Mouse (Mus musculus) forebrain, embryonic 15.5 days (tissue): ENCODE measurements around the gene Il20rb. TPM values are rescaled to one million over a fixed set of nuclear protein-coding genes. Genes with fewer than 3 reads are reported as not detected.

ENCODE experiments used
- ATAC-seq: fragments of 200-750 bp; cut with Nextera tagmentation; replicated peaks from 2 replicates; pipeline ENCODE4 v1.8.0; 2017; ENCODE audit warnings: mild to moderate bottlenecking, moderate TSS enrichment, moderate library complexity
- H3K27ac ChIP-seq: fragments of 300-500 bp; sonication (generic); replicated peaks from 2 replicates; pipeline ENCODE4 v1.5.1; 2015; ENCODE audit warnings: mild to moderate bottlenecking, inconsistent platforms
- H3K27me3 ChIP-seq: fragments of 300-500 bp; sonication (generic); 2 replicates; pipeline ENCODE4 v1.6.1; 2015; ENCODE audit warnings: inconsistent platforms
- H3K36me3 ChIP-seq: fragments of 300-500 bp; sonication (generic); 2 replicates; pipeline ENCODE4 v1.6.1; 2015; ENCODE audit warnings: mild to moderate bottlenecking, inconsistent platforms
- H3K4me1 ChIP-seq: fragments of 300-500 bp; sonication (generic); 2 replicates; pipeline ENCODE4 v1.6.1; 2015; ENCODE audit warnings: inconsistent platforms
- H3K4me2 ChIP-seq: fragments of 300-500 bp; sonication (generic); replicated peaks from 2 replicates; pipeline ENCODE4 v1.6.1; 2015; ENCODE audit warnings: mild to moderate bottlenecking, inconsistent platforms
- H3K4me3 ChIP-seq: fragments of 300-500 bp; sonication (generic); 2 replicates; pipeline ENCODE4 v1.5.1; 2015; ENCODE audit warnings: mild to moderate bottlenecking, inconsistent platforms
- H3K9ac ChIP-seq: fragments of 300-500 bp; sonication (generic); replicated peaks from 2 replicates; pipeline ENCODE4 v1.6.1; 2015; ENCODE audit warnings: mild to moderate bottlenecking, inconsistent platforms
- H3K9me3 ChIP-seq: fragments of 300-500 bp; sonication (generic); 2 replicates; pipeline ENCODE4 v1.6.1; 2016; ENCODE audit warnings: inconsistent platforms
- WGBS: fragments of 180-500 bp; shearing (Covaris S2); methylation state at CpG from one replicate; pipeline ENCODE4 v1.1.7; 2015; ENCODE audit warnings: mixed read lengths; 5-methylcytosine and 5-hydroxymethylcytosine counted together
- polyA plus RNA-seq: library from polyadenylated mRNA; unstranded; fragments of >200 nt; fragmentation: Nextera tagmentation; extraction: Ambion mirVana; gene quantifications from 2 replicates; pipeline ENCODE4 v1.2.1, GENCODE M21; 2015

The Il20rb gene
- polyA plus RNA-seq, 1 experiment from 2014 or later: 0.50 TPM

DNA sequence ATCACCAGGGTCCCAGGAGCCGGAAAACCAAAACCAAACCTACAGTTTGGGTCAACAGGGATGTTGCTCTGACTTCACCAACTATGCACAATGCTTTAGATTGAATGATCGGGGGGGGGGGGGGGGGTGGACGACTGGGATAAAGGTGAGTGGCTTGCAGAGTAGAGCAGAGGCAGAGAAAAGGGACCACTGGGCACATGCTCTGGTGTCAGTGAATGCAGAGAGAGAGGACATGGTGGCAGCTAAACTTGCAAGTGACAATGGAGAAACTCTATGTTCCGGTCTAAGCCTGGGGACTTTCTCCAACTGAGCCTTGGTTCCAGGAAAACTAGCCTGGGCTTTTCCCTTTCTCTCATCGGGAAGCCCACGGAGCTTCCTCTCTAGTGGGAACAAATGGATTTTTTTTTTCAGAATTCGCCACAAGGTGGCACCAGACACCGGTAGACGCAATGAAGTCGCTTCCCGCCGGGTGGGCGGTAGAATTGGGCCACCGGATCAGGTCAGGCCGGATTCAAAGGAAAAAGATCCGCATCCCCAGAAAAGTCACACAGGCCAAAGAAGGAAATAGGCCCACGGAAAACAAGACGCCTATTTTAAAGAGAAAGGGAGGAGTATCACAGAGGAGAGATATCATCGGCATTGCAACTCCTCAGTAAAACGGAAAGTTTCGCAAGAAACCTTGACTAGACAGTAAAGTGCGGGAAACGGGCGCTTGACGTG lies 32.5 kb downstream of the Il20rb start:
- H3K4me1 ChIP-seq: peaks cover 5% of the 10 kb centered on the region
- H3K4me2 ChIP-seq: peak overlapping the region; percentile 52
- H3K27ac ChIP-seq: no peak overlapping the region
- no peaks in the 10 kb centered on the region for H3K27me3 ChIP-seq
- peak overlapping the region; percentile 8 for H3K9ac ChIP-seq
- H3K4me3 ChIP-seq: peak overlapping the region; percentile 28
- no peaks in the 10 kb centered on the region for H3K36me3 ChIP-seq
- ATAC-seq: peak; percentile 47; the same call in 1 of the 2 replicates
- no peaks in the 10 kb centered on the region for H3K9me3 ChIP-seq
- WGBS: 6% methylated on average over 25 of the region's 25 CpGs

DNA sequence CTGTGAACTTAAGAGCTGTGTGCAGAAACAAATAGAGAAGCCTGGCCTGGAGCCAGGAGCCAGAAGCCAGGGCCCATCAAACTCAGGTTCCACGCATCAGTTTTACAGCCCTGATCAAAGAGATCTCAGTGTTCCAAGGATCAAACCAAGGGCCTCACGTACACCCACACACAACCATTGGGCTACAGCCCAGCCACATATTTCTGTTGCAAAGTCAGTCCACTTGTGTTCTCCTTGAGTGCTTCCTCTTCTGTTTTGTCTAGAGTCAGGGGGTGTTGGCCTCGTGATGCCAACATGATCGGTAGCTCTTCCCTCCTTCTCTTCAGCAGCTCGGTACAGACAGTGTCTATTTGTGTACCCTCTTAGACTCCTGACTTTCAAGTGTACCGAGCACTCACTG lies 34.2 kb downstream of the Il20rb start:
- no peak overlapping the region for H3K4me3 ChIP-seq
- ATAC-seq: no peak
- no peaks in the 10 kb centered on the region for H3K36me3 ChIP-seq
- no peak overlapping the region for H3K27ac ChIP-seq
- H3K9me3 ChIP-seq: no peaks in the 10 kb centered on the region
- WGBS: 76% methylated on average over 6 of the region's 6 CpGs
- H3K4me1 ChIP-seq: peaks cover 5% of the 10 kb centered on the region
- H3K9ac ChIP-seq: no peak overlapping the region
- no peaks in the 10 kb centered on the region for H3K27me3 ChIP-seq
- no peak overlapping the region for H3K4me2 ChIP-seq

DNA sequence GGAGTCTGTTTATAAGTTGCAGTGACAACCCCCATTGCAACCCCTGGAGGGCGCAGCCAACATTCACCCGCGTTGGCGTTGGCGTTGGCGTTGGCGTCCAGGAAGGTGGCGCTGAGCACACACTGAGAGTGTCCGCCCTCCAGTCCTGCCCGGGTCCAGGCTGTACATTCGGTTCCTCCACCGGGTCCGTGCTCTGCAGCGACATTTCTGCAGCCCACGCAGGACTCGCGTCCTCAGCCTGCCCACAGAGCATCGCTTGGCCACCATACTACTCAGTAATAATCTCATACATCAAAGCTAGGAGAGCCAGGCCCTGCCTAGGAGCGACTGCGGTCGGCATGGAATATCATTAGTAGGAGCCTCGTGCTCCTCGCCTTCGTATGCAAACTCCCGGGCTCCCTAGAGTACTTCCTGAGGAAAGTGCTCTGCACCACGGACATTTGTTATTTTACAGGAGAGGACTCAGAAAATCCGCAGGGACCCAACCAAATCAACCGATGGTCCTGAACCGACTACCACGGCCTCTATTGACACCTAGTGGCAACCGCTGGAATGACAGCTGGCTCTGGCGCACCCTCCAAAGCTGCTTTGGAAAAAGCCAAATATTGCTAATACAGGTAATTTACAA lies 40.4 kb downstream of the Il20rb start:
- no peaks in the 10 kb centered on the region for H3K9me3 ChIP-seq
- H3K36me3 ChIP-seq: no peaks in the 10 kb centered on the region
- peak; percentile 85 for ATAC-seq
- peak overlapping the region; percentile 50 for H3K9ac ChIP-seq
- peaks cover 7% of the 10 kb centered on the region; the same call in 1 of the 2 replicates for H3K4me1 ChIP-seq
- H3K4me3 ChIP-seq: peak overlapping the region; percentile 52
- H3K4me2 ChIP-seq: peak overlapping the region; percentile 89
- peak overlapping the region; percentile 39; the same call in 1 of the 2 replicates for H3K27ac ChIP-seq
- under 1% methylated on average over 32 of the region's 32 CpGs for WGBS
- no peaks in the 10 kb centered on the region for H3K27me3 ChIP-seq

DNA sequence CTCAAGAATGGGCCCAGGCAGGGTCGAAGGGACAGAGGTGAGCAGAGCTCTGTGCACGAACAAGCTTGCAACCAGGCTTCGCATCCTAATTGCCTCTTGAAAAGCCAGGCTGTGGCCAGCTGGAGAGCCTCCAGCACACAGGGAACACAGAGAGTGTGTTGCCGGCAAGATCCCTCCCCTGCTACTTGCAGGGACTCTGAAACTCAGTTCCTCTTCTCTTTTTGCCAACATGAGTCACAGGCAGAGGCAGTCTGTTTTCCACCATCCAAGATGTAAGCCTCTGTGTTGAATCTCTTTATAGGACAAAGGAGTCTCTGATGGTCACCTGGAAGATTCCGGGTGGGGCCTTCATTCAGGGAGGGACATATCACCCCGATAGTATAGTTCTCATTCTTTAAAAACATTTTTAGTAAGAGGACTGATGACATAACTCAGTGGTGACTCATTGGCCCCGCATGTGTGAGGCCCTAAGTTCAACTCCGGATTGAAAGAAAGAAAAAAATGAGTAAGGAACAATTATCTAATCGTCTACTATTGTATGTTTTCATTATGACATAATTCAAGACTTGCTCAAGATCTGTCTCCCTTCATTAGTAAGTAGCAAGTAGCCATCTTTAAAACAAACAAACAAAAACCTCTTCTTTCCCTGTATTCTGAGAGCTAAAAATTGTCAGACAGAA lies 46.3 kb downstream of the Il20rb start:
- Histone ChIP-seq H3K36me3 (no peaks in the 10 kb centered on the region), H3K9me3 (no peaks in the 10 kb centered on the region), H3K27me3 (no peaks in the 10 kb centered on the region), H3K4me1 (peaks cover 15% of the 10 kb centered on the region), H3K4me3 (0 out of 2 replicates have a peak overlapping the region, but pooled peaks have one; percentile 9), H3K9ac (peak overlapping the region; percentile 28), H3K4me2 (peak overlapping the region; percentile 23), H3K27ac (peak overlapping the region; percentile 87)
- peak; percentile 88 for ATAC-seq
- WGBS: 36% methylated on average over 9 of the region's 9 CpGs

DNA sequence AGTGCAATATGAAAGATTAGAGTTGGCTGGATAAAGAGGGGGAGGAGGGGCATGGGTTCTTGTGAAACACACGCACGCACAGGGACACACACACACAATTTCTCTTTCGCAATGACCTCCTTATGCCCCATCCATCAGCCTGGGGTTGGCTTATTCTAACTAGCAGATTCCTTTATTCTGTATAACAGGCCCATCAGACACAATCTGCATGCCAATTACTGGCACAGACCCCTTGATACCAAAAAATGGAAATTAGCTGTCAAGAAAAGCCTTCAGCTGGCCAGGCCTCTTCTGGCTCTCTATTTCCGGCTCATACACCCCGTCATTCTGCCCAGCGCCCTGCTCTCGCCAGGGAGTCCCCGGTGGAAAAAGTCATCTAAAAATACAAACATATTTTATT lies 47.1 kb downstream of the Il20rb start:
- peak overlapping the region; percentile 28 for H3K9ac ChIP-seq
- peak; percentile 88 for ATAC-seq
- H3K9me3 ChIP-seq: no peaks in the 10 kb centered on the region
- H3K4me2 ChIP-seq: peak overlapping the region; percentile 23
- H3K27me3 ChIP-seq: no peaks in the 10 kb centered on the region
- WGBS: 14% methylated on average over 8 of the region's 8 CpGs
- H3K4me3 ChIP-seq: 0 out of 2 replicates have a peak overlapping the region, but pooled peaks have one; percentile 9
- no peaks in the 10 kb centered on the region for H3K36me3 ChIP-seq
- peak overlapping the region; percentile 87 for H3K27ac ChIP-seq
- H3K4me1 ChIP-seq: peaks cover 15% of the 10 kb centered on the region

DNA sequence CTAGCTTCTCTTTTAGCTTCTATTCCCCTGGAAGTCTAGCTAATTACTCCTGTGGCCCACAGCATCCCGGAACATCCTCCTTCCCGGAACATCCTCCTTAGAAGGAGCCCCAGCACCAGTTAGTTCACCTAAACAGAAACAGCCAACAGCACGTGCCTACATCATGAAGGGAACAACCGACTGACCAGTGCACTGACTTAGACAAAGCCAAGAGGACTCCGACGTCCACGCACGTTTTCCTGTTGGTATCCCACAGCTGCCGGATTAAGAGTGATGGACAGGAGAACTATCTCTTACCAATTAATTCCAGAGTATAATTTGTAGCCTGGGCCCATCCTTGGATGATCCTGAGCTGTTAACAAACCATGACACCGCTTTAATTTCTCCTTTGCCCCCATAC lies 47.6 kb downstream of the Il20rb start:
- Histone ChIP-seq H3K4me2 (no peak overlapping the region), H3K4me1 (peaks cover 15% of the 10 kb centered on the region), H3K27me3 (no peaks in the 10 kb centered on the region), H3K4me3 (no peak overlapping the region), H3K9me3 (no peaks in the 10 kb centered on the region), H3K27ac (peak overlapping the region; percentile 87), H3K9ac (no peak overlapping the region), H3K36me3 (no peaks in the 10 kb centered on the region)
- no peak; the same call in 1 of the 2 replicates for ATAC-seq
- 70% methylated on average over 10 of the region's 10 CpGs for WGBS

DNA sequence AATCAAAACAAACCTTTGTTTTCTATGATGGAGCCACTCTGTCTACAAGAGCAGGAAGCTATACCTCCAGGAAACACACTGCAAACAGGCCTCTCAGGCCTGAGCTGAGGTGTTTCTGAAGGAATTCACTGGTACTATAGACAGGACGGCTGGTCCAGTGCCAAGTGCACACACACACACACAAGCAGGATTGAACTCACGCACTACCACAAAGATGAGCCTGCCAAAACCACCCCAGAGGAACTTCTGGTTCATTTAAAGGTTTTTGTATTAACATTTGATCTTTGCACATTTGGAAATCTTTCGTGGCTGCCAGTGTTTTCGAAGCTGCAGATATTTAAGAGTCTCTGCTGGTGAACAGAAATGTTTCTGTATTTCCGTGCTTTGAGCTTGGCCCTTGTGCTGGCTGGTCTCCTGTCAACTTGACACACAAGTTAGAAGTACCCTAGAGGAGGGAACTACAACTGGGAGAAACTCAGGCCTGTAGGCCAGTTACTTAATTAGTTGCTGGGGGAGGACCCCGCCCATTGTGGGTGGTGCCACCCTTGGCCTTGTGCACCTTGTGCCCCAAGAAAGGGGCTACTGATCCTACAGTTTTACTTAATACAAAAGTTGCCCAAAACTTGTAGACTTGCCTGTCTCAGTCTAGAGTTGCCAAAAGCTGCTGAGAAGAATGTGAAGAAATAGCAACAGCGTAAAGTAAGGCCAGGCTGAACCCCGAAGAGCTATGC lies 49.6 kb downstream of the Il20rb start:
- Histone ChIP-seq H3K36me3 (no peaks in the 10 kb centered on the region), H3K4me2 (no peak overlapping the region), H3K27ac (no peak overlapping the region), H3K9me3 (no peaks in the 10 kb centered on the region), H3K4me3 (no peak overlapping the region), H3K27me3 (no peaks in the 10 kb centered on the region), H3K4me1 (peaks cover 15% of the 10 kb centered on the region), H3K9ac (no peak overlapping the region)
- no peak for ATAC-seq
- 75% methylated on average over 8 of the region's 8 CpGs for WGBS

DNA sequence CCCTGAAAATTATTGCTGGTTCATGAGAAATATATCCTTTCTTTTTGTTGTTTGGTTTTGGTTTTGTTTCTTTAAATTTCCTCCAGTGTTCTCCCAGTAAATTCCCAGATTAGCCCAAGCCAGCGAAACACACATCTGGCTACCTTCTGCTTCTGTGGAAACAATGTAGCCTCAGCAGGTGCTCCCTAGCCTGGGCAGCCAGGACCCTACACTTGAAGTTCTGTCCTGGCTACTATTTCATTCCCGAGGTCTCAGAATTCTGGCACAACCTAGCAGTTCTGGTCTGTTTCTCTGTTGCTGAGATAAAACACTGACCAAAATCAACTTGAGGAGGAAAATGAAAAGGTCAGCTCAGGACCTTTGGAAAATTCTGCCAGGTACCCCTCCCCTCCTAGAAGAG lies 55.2 kb downstream of the Il20rb start:
- ATAC-seq: no peak
- no peaks in the 10 kb centered on the region for H3K4me1 ChIP-seq
- no peaks in the 10 kb centered on the region for H3K36me3 ChIP-seq
- H3K9me3 ChIP-seq: no peaks in the 10 kb centered on the region
- 59% methylated on average over 2 of the region's 2 CpGs for WGBS
- H3K27ac ChIP-seq: no peak overlapping the region
- H3K4me3 ChIP-seq: no peak overlapping the region
- H3K4me2 ChIP-seq: no peak overlapping the region
- no peaks in the 10 kb centered on the region for H3K27me3 ChIP-seq
- H3K9ac ChIP-seq: no peak overlapping the region

DNA sequence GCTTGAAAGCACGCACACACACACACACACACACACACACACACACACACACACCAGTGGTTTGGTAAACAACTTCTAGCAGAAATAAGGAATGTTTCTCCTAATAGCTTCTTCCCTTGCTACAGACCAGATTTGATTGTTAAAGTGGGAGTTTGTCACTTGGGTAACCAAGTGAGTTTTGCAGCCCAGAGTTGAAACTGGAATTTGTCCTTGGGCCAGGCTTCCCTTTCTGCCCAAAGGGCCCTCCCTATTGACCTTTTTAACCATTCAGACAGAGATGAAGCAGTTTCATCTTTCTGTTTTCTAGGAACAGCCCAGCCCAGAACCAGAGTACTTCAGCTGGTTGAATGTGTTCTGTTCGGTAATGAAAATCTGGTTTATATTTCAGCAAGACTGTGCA lies 55.7 kb downstream of the Il20rb start:
- ATAC-seq: no peak
- no peaks in the 10 kb centered on the region for H3K4me1 ChIP-seq
- no peak overlapping the region for H3K27ac ChIP-seq
- no peaks in the 10 kb centered on the region for H3K36me3 ChIP-seq
- H3K4me3 ChIP-seq: no peak overlapping the region
- H3K4me2 ChIP-seq: no peak overlapping the region
- H3K9ac ChIP-seq: no peak overlapping the region
- 83% methylated on average over 2 of the region's 2 CpGs for WGBS
- H3K9me3 ChIP-seq: no peaks in the 10 kb centered on the region
- H3K27me3 ChIP-seq: no peaks in the 10 kb centered on the region

DNA sequence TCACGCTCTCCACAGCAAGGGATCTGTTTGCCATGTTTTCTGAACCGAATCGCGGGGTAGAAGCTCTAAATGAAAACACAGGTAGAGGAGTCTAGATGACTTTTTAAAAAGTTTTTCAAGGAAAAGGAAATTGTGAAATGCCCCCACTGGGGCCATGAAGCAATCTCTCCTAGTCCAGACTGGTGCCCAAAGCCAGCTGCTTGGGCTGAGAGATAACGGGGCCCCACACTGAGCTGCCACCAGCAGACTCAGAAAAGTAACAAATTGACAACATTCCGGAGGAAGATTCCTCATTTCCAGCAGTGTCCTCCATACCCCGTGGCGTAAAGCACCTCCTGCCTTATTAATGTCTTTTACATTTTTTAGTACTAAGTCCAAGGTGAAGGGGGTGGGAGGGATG lies 66.9 kb downstream of the Il20rb start:
- Histone ChIP-seq H3K4me1 (peaks cover 17% of the 10 kb centered on the region), H3K4me3 (no peak overlapping the region), H3K9ac (no peak overlapping the region), H3K4me2 (no peak overlapping the region), H3K27ac (no peak overlapping the region), H3K9me3 (no peaks in the 10 kb centered on the region), H3K27me3 (no peaks in the 10 kb centered on the region), H3K36me3 (no peaks in the 10 kb centered on the region)
- no peak for ATAC-seq
- WGBS: 89% methylated on average over 8 of the region's 8 CpGs

DNA sequence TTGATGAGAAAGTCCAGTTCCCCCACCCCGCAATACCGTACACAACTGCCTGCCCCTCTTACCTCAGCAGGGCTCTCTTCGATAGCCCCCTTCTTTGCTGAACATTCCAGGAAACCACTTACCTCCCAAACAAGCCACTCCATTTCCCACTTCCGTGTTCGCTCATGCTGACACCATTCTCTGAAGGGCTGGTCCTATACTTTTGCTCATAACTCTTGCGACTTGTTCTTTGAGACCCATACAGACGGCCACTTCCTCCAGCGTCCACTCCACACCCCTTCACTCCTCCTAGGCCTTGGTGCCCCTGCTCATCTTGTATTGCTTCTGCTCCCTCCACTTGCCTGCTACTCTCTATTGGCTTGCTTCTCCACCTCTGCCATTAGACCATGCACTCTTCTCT lies 67.5 kb downstream of the Il20rb start:
- Histone ChIP-seq H3K27ac (no peak overlapping the region), H3K9me3 (no peaks in the 10 kb centered on the region), H3K4me2 (no peak overlapping the region), H3K27me3 (no peaks in the 10 kb centered on the region), H3K4me3 (no peak overlapping the region), H3K36me3 (no peaks in the 10 kb centered on the region), H3K4me1 (peaks cover 21% of the 10 kb centered on the region), H3K9ac (no peak overlapping the region)
- ATAC-seq: no peak
- WGBS: 91% methylated on average over 8 of the region's 8 CpGs

DNA sequence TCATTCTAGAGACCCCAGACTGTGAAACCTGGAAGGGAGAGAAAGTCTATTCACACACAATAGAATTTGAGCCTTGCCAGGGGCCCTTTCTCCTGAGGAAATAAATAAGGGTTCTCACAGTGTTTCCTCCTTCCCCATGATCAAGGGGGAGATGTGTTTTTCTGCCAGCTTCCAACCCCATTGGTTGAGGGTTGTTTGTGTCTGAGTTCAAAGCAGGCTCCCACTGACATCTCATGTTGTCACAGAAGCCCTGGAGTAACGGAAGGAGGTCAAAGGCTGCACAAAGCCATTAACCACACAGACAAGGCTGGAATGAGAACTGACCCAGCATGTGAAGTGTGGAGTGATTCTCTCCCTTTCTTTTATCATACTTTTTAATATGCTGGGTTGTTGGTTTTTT lies 69.8 kb downstream of the Il20rb start:
- Histone ChIP-seq H3K4me3 (no peak overlapping the region), H3K9ac (no peak overlapping the region), H3K36me3 (no peaks in the 10 kb centered on the region), H3K9me3 (no peaks in the 10 kb centered on the region), H3K4me1 (peaks cover 24% of the 10 kb centered on the region), H3K27me3 (no peaks in the 10 kb centered on the region), H3K4me2 (no peak overlapping the region), H3K27ac (no peak overlapping the region)
- no peak for ATAC-seq
- WGBS: 31% methylated on average over 1 of the region's 1 CpGs
